Mouse (Mus musculus) neural tube, embryonic 10.5 days (tissue): ENCODE results near the gene Bclaf1.

Experiments
- DNase-seq: peaks from one replicate; pipeline ENCODE4 v3.0.0-alpha.2; 2017; ENCODE audit warnings: low spot score; ENCODE audit errors: extremely low spot score

Gene Bclaf1

GRCm38 (mm10) chr10:20311918-20312735, at the start of gene Bclaf1:
Gene Bclaf1 (plus strand): TSS chr10:20312469.
- DNase-seq = peak; percentile 100

GRCm38 (mm10) chr10:20262896-20263295, 49.4 kb upstream of the Bclaf1 start:
- no peak for DNase-seq

GRCm38 (mm10) chr10:20264479-20264878, 47.8 kb upstream of the Bclaf1 start:
- no peak for DNase-seq

GRCm38 (mm10) chr10:20267032-20267431, 45.2 kb upstream of the Bclaf1 start:
- no peak for DNase-seq

DNA sequence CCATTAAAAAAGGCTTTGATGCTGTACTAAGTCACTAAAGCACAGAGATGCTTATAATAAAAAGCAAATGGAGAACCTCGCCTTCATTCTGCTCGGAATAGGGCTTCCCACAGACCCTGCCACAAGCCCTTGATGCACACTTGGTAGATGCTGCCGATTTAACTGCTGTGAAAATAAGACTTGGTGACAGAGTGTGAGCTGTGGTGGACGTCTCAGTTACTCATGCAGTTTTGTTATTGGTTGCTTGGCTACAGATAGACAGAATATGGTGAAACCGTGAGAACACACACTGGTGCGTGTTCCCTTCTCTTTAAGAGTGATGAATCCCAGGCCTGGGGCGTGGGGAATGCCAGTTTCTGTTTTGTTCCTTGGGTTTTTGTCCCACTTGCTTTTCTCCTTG, 43.3 kb upstream of the Bclaf1 start:
- DNase-seq = no peak

DNA sequence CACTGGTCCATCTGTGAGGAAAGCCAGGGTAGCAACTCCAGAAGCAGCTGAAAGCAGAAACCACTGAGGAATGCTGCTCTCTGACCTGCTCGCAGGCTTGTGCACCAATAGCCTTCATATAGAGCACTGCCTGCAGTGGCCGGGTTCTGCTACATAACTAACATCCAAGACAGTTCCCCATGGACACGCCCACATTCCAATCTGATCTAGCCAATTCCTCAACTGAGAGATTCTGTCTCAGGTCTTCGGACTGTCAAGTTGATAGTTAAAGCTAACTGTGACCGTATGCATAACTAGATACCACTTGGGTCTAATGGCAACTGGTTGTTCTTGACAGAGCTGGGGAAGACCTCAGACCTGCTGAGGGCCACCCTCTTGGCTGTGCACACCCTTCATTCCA, 39.9 kb upstream of the Bclaf1 start:
- DNase-seq = no peak

GRCm38 (mm10) chr10:20273278-20273677, 39.0 kb upstream of the Bclaf1 start:
- no peak for DNase-seq

GRCm38 (mm10) chr10:20274022-20274421, 38.2 kb upstream of the Bclaf1 start:
- DNase-seq = no peak

- DNase-seq = no peak
Observed at GRCm38 (mm10) chr10:20281456-20281855, 30.8 kb upstream of the Bclaf1 start.

DNA sequence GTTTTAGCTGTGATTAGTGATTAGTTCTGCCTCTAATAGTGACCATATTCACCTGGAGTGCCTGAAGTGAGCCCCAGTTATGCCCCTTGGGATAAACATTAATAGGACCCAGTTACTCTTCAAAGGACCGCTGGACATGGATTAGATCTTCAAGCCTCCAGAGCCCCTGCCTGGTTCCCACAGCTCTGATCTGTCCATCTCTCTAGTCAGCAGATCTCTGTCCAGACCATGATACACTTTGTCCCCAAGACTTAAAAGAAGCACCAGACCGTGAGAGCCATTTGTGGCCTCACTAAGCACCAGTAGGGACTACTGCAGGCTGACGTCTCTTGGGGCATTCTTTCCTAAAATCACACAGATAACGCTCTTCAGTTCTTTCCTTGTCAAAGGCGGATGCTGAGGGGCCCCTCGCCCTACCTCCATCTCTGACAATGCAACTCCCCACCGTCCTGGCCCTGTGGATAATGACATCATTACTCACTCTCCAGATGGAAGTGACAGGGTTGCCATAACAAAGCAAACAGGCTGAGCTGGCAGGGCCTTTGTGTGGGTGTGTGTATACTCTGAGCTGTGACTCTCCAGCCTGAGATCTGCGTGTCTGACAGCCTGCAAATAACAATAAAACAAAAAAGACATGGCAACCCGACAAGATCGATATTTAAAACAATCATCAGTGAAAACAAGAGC, 26.8 kb upstream of the Bclaf1 start:
- peak; percentile 65 for DNase-seq

DNA sequence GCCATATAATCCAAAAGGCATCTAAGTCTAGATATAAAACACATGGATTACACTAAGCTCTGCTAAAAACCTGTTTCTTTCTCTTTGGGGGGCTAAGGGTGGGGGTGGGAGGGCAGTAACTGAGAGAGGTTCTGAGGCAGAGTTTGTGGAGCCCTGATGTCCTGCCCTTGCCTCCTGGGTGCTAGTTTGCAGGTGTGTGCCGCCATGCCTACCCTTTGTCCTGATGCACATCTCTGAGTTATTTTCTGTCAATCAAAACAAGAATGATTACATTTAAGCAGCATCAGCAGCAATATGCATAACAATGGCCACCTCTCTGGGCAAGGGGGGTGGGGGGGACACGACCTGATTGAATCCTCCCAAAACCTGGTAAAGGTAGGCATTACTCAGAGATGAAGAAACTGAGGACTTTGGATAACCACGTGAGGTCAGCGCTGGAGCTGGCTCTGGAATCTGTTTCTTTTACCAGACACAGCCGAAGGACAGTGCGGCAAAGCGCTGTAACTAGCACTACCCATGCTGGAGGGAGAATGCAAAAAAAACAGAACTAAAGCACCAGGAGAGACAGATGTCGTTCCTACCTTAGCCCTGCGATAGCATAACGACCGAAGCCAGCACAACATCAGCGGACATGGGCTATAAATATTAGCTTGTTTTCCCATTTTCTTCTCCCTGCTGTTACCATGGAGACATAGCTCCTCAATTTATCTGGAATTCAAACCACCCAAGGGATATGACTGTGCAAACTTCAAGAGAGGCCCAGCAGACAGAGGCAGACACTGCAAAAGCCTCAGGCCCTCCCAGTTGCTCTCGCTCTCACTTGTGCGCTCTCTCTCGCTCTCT, 26.1 kb upstream of the Bclaf1 start:
- peak; percentile 41 for DNase-seq

- DNase-seq = peak; percentile 29
Observed at GRCm38 (mm10) chr10:20287369-20287768, 24.9 kb upstream of the Bclaf1 start.

DNA sequence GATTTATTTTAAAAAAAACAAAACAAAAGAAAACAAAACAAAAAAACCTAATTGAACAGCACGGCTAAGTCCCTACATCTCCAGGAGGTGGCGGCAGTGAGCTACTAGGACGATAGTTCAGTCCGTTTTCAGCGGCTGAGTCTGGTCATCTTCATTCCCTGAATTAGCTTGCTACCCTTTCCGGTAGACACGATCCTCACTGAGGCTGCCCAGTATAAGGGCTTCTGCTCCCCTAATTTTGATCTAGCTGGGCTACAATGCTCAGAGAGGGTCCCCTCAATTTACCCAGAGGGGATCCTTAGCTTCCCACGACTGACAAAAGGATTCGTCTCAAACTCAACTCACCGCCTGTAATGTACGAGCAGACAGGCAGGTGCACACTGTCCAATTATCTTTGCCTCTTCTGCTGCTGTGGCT, 21.8 kb upstream of the Bclaf1 start:
- DNase-seq = peak; percentile 80

DNA sequence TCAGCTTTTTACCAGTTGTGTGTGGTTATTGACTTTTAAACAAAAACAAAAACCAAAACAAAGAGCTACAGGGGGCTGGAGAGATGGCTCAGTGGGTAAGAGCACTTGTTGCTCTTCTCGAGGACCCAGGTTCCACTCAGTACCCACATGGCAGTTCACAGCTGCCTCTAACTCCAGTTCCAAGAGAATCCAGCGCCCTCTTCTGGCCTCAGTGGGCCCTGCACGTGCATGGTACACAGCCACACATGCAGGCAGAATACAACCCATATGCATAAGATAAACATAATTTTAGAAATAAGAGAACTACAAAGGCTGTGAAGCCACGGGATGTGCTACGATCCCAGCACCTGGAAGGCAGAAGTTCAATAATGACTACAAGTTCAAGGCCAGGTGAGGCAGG, 16.3 kb upstream of the Bclaf1 start:
- DNase-seq = no peak

DNA sequence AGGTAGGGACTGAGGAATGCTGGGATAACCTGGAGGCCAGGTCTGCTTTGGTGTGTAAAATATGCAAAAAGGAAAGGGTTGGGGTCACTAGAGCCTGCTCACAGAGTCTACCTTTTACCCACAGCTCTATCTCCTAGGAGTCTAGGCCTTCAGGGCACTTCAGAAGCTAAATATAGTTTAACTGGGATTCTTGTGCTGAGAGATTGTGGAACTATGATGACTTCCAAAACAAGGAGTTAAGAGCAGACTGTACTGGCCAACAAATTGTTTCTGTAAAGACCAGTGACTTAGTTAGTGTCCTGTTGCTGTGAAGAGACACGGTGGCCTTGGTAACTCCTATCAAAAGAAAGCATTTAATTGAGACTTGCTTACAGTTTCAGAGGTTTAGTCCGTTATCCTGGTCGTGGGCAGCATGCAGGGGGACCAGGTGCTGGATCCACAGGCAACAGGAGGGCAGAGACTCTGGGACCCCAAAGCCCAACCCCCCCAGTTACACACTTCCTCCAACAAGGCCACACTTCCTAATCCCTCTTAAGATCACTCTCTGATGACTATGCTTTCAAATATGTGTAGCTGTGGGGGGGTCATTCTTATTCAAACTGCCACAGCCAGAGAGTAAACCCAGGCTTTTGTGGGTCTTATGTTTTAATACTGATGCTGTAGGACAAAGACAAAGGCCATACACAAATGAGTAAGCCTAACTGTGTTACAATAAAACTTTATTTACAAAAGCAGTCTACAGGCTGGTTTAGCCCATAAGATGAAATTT, 13.9 kb upstream of the Bclaf1 start:
- DNase-seq = no peak

GRCm38 (mm10) chr10:20299114-20299513, 13.2 kb upstream of the Bclaf1 start:
- DNase-seq = no peak

DNA sequence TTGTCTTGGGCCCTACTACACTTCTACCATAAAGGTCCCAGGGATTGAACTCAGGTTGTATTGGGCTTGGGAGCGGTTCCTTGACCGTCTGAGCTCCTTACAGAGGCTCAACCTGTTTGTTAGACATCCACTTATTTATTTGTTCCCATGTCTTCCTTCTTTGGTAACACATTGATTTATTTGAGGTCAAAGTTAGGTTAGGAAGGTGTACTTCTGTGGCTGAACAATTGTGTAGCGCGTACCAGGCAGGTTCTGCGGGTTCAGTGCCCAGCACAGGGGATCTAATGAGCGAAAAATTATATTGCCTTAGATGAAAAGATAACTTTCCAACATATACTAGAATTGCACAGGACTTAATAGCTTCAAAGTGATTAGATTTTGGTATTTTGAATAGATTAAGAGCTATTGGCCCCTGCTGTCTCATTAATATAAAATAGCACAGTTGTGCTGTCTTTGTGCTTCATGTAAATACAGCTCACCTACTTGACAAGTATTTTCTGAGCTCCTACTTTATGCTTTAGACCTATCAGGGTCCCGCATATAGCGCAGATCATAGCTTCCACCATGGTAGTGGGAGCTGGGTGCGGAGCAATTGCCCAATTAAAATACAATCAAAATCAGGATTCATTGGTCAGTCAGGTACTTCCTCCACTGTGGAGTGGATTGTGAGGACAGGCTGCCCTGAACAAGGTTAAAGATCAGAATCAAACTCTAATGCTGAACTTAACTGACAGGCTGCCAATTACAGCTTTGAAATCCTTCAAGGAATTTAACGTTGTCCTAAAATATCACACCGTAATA, 1.1 kb upstream of the Bclaf1 start:
- DNase-seq = peak; percentile 25

DNA sequence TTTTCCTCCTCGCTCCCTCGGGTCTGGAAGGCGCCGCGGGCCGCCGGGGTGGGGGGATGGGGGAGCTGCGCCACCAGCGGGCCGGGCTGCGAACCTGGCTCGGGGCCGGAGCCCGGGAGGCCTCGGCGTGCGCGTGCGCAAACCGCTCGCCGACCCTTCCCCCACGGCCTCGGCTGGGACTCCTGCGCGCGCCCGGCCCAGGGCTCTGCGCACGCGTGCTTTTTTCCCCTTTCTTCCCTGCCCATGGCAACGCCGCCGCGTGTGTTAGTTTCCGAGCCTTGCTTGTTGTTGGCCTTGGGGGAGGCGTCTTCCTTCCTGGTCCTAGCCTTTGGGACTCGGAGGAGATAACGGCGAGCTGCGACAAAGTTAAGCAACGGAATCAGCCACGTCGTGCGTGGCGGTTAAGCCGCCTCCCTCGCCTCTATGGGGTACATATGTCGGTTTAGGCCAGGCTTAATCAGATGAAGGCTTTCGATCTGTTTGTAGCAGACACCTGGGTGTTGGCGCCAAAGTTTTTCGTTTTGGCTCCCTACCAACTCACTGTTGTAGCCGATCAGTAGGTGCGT, 550 bp downstream of the Bclaf1 start:
- DNase-seq = peak; percentile 87

- DNase-seq = no peak
Observed at GRCm38 (mm10) chr10:20313447-20313846, 1.2 kb downstream of the Bclaf1 start.

DNA sequence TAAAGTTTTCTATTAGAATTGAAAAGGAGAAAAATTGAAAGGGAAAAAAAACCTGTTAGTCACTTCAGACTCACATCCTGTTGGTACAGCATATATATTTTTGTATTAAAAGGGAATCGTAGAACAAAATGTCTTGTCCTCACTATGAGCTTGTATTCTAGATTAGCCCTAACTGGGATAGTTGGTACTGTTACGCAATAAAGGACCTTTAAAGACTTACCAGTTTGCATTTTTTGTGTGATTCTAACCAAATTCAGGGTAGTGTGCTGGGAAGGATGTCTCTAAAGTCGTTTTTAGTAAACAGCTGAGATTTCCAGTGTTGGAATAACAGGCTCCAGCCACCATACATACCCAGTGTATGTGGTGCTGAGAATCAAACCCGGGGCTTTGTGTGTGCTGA, 1.7 kb downstream of the Bclaf1 start:
- DNase-seq = no peak
